Mouse (Mus musculus) adrenal gland (tissue): Measurements from ENCODE around the gene Cux1.

ENCODE experiments used
- intact Hi-C: fragments of 180-260 bp; cut with DNase I; formaldehyde crosslinking; loops from one replicate; pipeline ENCODE4 v1.15.1; 2025

Cux1 gene

GRCm38 (mm10) chr5:136274739-136275138 is 292.6 kb downstream of the Cux1 start:
- intact Hi-C loops, result no loop called here

GRCm38 (mm10) chr5:136269937-136270336 is 297.4 kb downstream of the Cux1 start:
- intact Hi-C loops, result no loop called here

GRCm38 (mm10) chr5:136266077-136266476 is 301.2 kb downstream of the Cux1 start:
- intact Hi-C loops, result no loop called here

GRCm38 (mm10) chr5:136263342-136263741 is 303.9 kb downstream of the Cux1 start:
- intact Hi-C loops, result no loop called here

- intact Hi-C loops, result loop anchor here (2.0 to 5.0 kb wide), 3 partner anchors 406 to 498 kb away; no protein-coding TSS in a partner anchor
Measured at GRCm38 (mm10) chr5:136258919-136259318, 308.4 kb downstream of the Cux1 start.

- intact Hi-C loops, result loop anchor here (1.0 kb wide), 1 partner anchor 52 kb away; no protein-coding TSS in a partner anchor
Measured at GRCm38 (mm10) chr5:136252899-136253298, 314.4 kb downstream of the Cux1 start.

GRCm38 (mm10) chr5:136251004-136251403 is 316.3 kb downstream of the Cux1 start:
- intact Hi-C loops, result no loop called here

- intact Hi-C loops, result no loop called here
Measured at GRCm38 (mm10) chr5:136248441-136248840, 318.8 kb downstream of the Cux1 start.

- intact Hi-C loops, result no loop called here
Measured at GRCm38 (mm10) chr5:136246452-136246838, 320.8 kb downstream of the Cux1 start, which contains the start of gene Sh2b2. Gene Sh2b2 (minus strand): TSS chr5:136246556.

- intact Hi-C loops, result no loop called here
Measured at GRCm38 (mm10) chr5:136245541-136246451, 321.5 kb downstream of the Cux1 start.

GRCm38 (mm10) chr5:136244762-136245540 is 322.3 kb downstream of the Cux1 start:
- intact Hi-C loops, result no loop called here

- intact Hi-C loops, result no loop called here
Measured at GRCm38 (mm10) chr5:136243851-136244761, 323.2 kb downstream of the Cux1 start.

GRCm38 (mm10) chr5:136241161-136241560 is 326.1 kb downstream of the Cux1 start:
- intact Hi-C loops, result no loop called here

GRCm38 (mm10) chr5:136240381-136240780 is 326.9 kb downstream of the Cux1 start:
- intact Hi-C loops, result no loop called here

GRCm38 (mm10) chr5:136237607-136238006 is 329.7 kb downstream of the Cux1 start:
- intact Hi-C loops, result no loop called here

GRCm38 (mm10) chr5:136236611-136237010 is 330.7 kb downstream of the Cux1 start:
- intact Hi-C loops, result no loop called here

GRCm38 (mm10) chr5:136230348-136231035 is 336.8 kb downstream of the Cux1 start:
- intact Hi-C loops, result no loop called here

- intact Hi-C loops, result no loop called here
Measured at GRCm38 (mm10) chr5:136226246-136226876, 340.9 kb downstream of the Cux1 start.

GRCm38 (mm10) chr5:136218585-136218984 is 348.7 kb downstream of the Cux1 start:
- intact Hi-C loops, result no loop called here

GRCm38 (mm10) chr5:136217932-136218381 is 349.3 kb downstream of the Cux1 start:
- intact Hi-C loops, result no loop called here
